Mouse (Mus musculus): ENCODE results near the gene Zfp574. TPM values are rescaled to one million over a fixed set of nuclear protein-coding genes. Genes with fewer than 3 reads are reported as not detected.
"Not testable (repeated sequence)": the region's sequence is repeated elsewhere in the genome, so short reads cannot be mapped to it uniquely, and the experiment has no call there.

The Zfp574 gene
- 21.0 and 23.3 TPM in 2 replicates for total RNA-seq (2021)
- long read RNA-seq, full-length matches to known transcripts = 8 of 16 reads
- long read RNA-seq, partial matches to known transcripts = 0 of 16 reads
- long read RNA-seq, other reads (novel, unspliced or antisense) = 8 of 16 reads

DNA sequence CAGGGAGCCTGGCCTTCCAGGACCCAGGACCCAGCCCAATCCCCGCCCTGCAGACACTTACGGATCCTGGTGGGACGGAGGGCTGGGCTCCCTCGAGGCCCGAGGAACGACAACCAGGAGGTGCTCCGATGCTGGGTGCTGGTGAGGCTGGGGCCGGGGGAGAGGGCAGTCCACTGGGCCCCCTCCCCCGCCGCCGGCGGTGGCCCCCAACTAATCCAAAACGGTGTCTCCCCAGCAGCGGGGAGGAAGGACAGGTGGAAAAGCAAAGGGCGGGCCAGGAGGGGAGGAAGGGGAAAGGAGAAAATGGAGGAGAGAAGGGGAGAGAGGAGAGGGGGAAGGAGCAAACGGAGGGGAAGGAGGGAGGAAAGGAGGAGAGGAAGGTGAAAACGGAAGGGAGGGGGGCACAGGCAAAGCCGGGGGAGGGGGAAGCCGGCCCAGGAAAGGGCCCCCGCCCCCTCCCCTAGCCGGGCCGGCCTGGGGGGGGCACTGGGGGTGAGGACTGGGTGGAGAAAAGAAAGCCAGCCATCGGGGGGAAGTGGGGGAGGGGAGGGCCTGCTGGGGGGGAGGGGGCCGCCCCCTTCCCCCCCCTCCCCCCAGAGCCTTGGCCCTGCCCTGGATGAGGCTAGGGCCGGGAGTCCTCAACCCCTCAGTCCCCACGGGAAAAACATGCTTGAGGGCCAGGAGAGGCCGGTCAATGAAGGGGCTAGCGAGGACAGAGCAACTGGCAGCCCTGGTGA is at the start of gene Zfp574, which contains the start of gene Grik5:
Gene Zfp574 (plus strand): TSS at position 589 of the 737 bp plus-strand sequence.
Gene Grik5 (minus strand): TSS at position 368 of the 737 bp plus-strand sequence.
- no peak for DNase-seq

DNA sequence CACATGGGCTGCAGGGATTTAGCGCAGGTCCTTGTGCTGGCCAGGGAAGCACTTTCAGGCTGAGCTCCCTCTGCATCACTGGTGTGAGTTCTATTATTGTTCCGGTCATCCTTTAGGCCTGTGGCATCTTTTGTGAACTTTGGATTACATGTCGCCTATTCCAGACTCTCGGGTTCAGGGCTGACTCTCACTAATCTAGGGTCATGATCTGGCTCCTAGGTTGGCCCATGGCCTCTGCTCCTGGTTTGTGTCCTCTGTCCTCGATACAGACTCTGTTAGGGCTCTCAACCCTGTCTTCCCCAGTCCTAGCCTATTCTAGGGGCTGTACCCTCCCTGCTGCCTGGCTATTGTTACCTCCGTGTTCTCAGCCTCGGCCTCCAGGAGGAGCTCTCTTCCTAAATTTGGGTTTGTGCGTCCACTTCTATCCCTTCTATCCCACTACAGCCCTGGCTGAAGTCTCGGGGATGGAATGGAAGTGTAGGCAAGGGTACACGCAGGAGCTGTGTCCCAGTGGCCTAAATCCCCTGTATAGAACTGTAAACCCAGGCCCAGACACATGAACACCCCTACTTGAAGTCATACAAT is 46.4 kb upstream of the Zfp574 start:
- peak; percentile 40 for DNase-seq

DNA sequence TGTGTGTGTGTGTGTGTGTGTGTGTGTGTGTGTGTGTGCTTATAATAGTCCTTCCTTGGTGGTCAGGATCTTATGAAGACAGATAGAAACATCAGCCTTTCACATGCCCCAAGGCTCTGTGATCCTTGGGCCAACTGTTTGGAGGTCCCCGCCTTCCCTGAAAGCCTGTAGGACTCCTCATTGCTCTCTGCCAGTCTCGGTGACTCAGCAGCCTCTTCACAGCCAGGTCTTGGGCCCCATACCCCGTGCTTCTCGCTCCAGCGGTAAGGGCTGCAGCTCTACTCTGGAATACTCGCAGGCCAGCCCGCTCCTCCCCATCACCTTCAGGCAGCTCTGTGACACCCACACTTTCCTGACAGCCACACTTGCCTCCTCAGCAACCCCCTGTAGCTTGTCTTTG is 45.9 kb upstream of the Zfp574 start:
- DNase-seq = peak; percentile 28

DNA sequence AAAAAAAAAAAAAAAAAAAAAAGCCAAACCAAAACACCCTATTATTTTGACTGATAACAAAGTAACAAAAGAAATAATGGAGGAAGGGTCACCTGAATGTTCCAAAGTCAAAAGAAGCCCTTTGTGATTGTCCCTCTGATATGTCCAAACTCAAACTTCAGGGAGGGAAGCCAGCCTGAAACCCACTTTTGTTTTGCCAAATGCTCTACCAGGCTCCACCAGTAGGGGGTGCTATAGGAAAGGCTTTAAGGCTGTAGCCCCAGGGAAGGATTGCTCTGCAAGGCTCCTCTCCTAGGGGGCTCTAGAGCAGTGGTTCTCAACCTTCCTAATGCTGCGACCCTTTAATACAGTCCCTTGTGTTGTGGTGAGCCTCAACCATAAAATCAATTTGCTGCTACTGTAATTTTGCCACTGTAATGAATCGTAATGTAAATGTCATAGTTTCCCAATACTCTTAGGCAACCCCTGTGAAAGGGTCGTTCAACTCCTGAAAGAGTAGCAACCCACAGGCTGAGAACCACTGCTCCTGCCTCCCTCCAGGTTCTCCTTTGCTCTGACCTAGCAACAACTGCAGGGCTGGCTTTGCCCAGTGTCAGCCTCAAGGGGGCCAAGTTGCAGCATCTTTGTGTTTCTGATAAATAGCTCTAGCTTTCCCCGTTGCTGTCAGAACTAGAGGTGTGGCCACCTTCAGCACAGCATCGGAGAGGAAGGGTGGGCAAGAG is 42.2 kb upstream of the Zfp574 start:
- DNase-seq = peak; percentile 73

DNA sequence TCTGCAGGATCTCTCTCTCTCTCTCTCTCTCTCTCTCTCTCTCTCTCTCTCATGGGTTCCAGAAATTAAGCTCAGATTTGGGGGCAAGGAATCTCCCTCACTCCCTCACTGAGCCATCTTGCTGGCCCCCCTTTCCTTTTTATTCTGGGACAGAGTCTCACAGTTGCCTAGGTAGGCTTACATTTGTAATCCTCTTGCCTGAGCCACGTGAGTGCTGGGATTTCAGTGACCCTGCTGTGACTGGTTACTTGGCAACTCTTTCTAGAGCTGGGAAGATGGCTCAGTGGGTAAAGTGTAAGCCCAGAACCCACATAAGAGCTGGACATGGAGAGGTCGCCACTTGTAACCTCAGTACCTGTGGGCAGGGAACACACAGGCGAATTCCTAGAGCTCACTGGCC is 40.8 kb upstream of the Zfp574 start:
- no peak for DNase-seq

DNA sequence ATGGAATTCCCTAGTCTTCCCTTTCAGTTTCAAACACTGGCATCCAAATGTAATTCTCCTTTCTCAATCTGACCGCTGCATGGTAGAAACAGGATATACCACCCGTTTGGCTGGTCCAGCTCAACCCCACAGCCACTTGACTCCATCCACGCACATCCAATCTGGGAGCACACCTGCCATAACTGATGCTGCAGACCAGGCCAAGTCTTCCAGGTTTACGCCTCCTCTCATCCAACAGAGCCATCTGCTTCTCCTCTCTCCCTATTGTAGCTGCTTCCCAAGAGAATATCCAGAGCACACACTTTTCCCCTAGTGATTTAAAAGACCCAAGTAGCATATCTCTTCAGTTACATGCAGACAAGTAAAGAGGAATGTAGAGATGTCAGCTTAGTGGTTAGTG is 37.6 kb upstream of the Zfp574 start:
- DNase-seq = no peak

DNA sequence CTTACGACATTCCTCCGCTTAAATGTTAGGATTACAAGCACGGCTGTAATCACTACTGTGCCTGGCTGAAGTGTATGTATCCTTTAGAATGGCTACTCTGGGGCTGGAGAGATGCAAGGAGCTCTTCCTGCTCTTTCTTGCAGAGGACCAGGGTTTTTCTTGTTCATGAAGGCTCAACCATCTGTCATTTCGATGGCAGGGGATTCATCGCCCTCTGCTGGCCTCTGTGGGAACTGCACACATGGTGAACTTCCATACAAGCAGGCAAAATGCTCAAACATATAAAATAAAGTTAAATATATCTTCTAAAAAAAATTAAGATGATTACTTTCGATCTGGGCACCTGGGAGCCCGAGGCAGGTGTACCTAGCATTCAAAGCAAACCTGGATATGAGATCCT is 36.5 kb upstream of the Zfp574 start:
- peak; percentile 68 for DNase-seq

DNA sequence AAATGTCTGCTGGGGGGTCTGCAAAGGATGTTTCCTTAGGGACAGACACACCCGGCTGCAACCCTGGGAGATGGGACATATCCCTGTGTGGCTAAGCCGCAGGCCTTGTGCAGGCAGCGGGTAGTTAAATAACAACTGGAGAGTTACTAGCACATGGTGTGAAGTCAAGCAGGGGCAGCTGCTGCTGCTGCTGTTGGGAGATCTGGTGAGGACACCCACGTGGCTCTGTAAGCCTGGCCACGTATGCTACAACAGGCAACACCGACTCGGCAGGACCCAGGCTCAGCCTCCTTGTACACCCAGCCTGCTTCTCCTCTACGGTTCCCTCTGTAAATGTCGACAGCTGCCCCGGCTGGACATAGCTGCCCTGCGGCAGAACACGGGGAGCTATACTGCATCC is 30.4 kb upstream of the Zfp574 start:
- DNase-seq = no peak

DNA sequence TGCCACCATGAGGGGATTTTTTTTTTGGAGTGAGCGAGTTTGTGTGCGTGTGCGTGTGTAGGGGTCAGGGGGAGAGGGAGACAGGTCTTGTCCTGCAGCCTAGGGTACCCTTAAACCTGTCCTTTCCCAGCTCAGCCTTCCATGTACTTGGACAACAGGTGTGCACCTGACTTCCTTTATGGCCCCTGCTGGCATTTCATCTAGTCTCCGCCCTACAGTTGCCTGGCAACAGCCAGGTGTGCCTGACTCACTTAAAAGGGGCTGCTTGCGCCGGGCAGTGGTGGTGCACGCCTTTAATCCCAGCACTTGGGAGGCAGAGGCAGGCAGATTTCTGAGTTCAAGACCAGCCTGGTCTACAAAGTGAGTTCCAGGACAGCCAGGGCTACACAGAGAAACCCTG is 27.8 kb upstream of the Zfp574 start:
- DNase-seq = not testable (repeated sequence)

DNA sequence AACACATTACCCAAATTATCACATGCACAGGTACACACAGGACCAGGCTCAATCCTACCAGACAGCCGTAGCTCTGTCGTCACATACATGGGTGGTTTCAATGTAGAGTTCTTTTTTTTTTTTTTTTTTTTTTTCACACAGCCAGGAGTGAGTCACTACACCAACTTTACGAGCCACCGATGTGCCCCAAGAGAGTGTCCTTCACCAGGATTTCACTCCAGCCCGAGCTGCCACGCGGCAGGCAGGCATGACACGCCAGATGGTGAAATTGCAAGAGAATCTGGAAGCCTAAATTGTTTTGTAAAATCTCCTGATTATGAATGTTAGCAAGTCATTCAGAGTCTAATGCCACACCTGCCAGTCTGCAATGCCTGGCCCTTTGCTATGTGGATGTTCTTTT is 25.0 kb upstream of the Zfp574 start:
- DNase-seq = peak; percentile 63

DNA sequence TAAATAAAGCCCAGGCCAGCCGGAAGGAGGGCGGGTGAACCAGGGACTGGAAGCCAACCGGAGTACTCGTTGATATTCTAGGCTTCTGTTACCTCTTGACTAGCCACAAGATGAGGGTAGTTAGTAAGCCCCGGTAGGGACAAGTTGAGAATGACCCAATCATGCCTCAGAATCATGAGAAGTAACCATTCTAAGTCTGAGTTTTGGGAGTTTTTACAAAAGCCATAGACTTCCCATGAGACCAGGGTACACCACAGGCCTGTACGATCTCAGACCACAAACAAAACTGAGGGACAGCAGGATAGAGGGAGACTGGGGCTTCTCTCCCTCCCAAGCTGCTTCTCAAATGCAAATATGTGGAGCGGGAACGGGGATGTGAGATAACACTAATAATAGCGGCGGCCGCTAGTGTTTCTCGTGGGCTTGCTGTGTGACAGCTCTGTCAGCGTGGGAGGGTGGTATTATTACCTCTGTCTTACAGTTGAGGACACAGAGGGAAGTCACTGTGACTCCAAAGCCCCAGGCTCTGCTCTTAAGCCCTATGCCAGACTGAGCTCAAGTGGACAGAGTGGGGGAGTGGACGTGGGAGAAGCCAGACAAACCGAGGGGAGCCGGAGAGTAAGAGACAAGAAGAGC is 23.0 kb upstream of the Zfp574 start:
- no peak for DNase-seq

DNA sequence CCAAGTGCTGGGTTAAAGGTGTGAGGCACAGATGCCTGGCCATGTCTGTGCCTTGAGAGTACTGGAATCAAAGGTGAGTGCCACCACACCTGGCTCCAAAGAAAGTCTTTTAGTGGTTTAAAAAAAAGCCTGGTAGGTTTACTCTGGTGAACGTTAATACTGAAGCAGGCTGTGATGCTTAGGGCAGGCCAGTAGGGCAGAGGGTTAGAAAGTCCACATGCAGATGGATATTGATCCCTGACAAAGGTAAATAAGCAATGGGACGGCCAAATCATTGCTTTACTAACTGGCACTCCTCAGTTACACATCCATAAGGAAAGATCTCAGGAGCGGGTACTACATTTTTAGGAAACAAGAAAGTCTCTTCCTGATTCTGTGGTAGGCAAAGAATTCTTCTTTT is 19.8 kb upstream of the Zfp574 start:
- no peak for DNase-seq

DNA sequence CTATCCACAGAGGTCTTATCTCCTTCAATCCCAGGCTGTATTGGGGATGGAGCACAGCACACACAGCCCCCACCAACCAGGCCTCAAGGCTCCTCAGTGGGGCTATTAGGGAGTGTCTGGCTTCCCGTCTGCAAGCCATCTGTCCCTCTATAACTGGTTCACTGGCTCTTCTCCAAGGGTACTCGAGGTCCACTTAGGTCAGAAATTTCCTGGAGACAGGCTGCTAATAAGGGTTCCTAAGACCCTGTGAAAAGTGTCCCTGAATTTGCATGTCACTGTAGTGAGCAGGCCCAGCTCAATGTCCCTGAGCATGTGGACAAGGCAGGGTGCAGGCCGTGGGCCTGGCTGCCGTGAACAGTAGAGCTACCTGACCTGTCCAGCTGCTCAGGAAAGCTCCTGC is 15.4 kb upstream of the Zfp574 start:
- no peak for DNase-seq

DNA sequence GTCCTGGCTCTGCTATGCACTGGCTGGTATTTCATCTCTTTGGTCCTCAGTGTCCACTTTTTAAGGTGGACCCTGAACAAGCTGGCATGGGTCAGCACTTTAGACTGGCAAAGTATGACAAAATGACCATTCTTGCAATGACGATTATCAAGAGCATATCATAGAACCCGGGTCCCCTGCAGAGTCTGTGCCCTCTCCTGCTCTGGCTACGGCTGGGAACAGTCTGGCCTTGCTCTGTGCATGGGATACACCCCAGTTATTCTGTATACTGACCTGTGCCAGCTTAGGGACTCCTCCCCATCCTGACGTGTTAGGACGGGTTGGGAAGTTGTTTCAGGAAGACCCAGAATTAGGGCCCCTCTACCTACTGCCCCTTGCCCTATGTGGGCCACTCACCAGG is 14.5 kb upstream of the Zfp574 start:
- DNase-seq = no peak

DNA sequence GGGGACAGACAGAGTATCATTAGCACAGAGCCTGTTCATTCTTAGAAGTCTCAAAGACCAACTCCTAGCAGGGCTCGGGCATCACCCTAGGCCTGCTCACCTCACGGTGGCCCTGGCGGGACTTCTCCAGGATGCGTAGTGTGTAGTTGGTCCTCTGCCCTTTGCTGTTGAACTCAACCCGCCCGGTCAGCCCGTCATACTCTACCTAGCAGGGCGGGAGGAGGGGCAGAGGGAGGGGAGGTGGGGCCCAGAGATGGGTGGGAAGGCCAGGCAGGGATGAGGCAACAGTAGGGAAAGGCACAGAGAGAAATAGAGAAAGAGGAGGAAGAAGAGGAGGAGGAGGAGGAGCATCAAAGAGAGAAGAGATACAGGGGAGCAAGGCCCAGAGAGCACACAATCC is 14.0 kb upstream of the Zfp574 start:
- no peak for DNase-seq

DNA sequence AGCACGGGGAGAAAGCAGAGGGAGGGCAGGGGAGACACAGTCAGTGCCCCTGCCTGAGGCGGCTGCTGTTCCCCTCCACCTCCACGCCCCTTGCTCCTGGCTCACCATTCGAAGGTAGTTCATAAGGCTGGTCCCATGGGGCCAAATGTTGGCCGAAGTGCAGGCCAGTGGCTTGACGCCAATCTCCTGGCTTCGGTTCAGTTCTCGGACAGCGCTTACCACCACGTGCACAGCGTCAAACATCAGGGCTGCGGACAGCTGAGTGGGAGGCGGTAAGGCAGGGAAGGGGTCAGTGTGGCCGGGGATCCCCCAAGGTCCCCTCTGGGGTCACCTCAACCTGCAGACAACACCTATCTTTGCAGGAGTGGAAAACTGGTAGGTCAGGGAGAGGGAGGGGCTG is 13.5 kb upstream of the Zfp574 start:
- DNase-seq = no peak

DNA sequence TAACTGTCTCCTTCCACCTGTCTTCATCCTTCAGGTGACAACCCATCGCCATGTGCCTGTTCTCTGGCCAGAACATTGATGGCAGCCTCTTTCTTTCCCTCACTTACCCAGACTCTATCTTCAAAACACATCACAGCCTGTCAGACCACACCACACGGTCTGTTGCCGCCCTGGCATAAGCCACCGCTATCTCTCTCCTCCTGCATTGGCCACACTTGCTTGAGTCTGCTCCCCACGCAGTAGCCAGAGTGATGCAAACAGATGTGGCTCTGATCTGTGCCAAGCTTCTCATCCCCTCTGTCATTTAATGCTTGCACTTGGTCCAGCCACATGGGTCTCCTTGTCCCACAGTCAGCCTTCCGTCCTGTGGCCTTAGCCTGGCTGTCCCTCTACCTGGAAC is 9.0 kb upstream of the Zfp574 start:
- DNase-seq = no peak

DNA sequence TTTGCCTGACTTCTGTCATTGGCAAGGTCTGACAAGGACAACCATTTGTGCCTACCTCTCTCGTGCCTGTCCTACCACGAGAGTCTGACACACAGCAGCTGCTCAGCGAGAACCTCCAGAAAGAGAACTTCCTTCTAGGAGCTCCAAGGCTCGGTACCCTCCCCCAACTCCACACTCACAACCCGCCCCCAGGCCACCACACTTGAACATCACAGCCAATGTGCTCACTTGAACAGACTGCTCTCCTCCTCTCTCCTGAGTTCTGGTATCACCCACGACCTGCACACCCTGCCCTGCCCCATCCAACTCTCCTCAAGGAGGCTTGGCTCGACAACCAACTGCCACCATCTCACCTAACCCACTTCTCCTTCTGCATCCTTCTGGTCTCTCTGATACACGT is 8.5 kb upstream of the Zfp574 start:
- no peak for DNase-seq

DNA sequence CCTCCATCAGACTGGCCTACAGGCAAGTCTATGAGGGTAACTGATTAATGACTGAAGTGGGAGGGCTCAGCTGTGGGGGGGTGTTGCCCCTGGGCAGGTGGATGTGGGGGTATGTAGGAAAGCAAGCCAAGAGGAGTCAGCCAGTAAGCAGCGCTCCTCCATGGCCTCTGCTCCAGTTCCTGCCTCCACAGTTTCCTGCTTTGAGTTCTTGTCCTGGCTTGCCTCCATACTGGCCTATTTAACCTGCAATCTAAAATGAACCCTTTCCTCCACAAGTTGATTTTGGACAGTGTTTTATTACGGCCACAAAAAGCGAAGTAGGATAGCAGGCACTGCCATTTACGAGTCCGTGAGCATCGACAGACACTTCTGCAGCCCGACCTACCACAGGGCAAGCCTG is 5.0 kb upstream of the Zfp574 start:
- DNase-seq = no peak

DNA sequence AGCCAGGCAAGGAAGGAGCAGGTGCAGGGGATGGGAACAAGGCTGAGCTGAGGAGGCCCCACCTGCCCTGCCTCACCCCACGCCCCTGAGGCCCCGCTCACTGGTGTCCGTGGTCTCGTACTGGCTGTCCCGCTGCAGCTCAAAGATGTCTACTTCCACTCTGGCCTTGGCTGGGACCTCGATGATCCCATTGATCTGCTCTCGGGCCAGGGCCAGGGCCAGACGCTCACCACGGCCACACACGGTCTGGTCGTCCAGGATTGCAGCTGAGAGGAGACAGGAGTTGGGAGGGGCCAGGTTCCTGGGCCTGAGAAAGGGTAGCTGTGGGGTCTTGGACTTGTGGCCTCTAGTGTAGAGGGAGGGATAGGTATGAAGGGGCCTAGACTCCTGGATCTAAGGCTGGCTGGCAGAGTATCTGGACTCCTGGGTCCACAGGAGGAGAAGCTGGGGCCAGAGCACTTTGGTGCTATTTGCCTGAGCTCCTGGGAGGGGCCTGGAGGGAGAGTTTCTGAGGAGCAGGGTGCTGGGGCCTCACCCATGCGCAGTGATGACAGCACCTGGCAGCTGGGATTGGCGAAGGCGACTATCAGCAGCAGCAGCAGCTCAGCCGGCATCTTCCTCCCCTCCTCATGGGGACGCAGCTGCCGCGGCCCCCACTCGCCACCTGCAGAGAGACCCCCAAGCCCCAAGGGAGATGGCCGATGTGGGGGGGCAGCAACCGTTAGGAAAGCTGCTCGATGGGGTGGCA is 4.3 kb upstream of the Zfp574 start:
- DNase-seq = no peak

DNA sequence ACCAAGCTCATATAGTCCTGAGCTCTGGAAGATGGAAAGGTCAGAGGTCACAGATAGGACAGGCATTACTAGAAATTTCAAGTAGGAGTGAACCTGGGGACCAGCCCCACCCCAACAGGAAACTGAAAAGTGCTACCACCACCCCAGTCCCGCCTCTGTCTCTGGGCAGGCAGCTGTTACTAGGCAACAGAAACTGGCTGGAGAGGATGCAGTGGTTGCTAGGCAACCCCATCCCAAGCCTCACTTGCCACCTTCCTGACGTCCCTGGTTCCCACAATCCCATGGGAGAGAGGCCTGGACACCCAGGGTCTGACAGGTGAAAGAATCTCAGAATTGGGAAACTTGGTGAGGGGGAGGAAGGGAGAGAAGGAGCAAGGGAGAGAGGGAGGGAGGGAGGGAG is 3.6 kb upstream of the Zfp574 start:
- no peak for DNase-seq
